8 mouse cellular contexts compared by ENCODE assay signal in genomic region chr14:54686063-54686521, GRCm38 (mm10). TPM values are rescaled to one million over a fixed set of nuclear protein-coding genes. Genes with fewer than 3 reads are reported as not detected.
DNase-seq lines count a peak whose midpoint lies in the region; ATAC-seq and TF ChIP-seq lines count a peak whose summit lies in the region.

1700123O20Rik (plus strand) TSS chr14:54686216.

- TF ChIP-seq CTCF in lung, adult 2 months (IDR thresholded peaks at IDR 0.05; ENCODE audit: insufficient read depth, low read length), result no peak; the same call in 1 of the 2 replicates

- H3K9ac ChIP-seq in forebrain, embryonic 11.5 days (ENCODE audit: low read length), result peak within 1 kb of the TSS; percentile 92
- H3K9ac ChIP-seq in hindbrain, embryonic 15.5 days, result peak within 1 kb of the TSS; percentile 95
- H3K9ac ChIP-seq in limb, embryonic 14.5 days (ENCODE audit: low read depth, low read length, severe bottlenecking), result peak within 1 kb of the TSS; percentile 97

- peak within 1 kb of the TSS; percentile 69 for H3K27ac ChIP-seq in forebrain, embryonic 11.5 days (ENCODE audit: low read depth, low read length)
- H3K27ac ChIP-seq in hindbrain, embryonic 15.5 days (replicated peaks), result peak within 1 kb of the TSS; percentile 98
- H3K27ac ChIP-seq in limb, embryonic 14.5 days (replicated peaks; ENCODE audit: low read depth, low read length), result peak within 1 kb of the TSS; percentile 95

- H3K9me3 ChIP-seq in forebrain, embryonic 11.5 days (ENCODE audit: control insufficient read depth, low read length), result no peaks in the 10 kb centered on the region
- no peaks in the 10 kb centered on the region for H3K9me3 ChIP-seq in hindbrain, embryonic 15.5 days
- H3K9me3 ChIP-seq in limb, embryonic 14.5 days (ENCODE audit: control insufficient read depth, low read length), result no peaks in the 10 kb centered on the region

- H3K4me2 ChIP-seq in forebrain, embryonic 11.5 days (ENCODE audit: low read depth, low read length, severe bottlenecking), result peak within 1 kb of the TSS; percentile 78
- H3K4me2 ChIP-seq in hindbrain, embryonic 15.5 days, result peak within 1 kb of the TSS; percentile 63
- peak within 1 kb of the TSS; percentile 69 for H3K4me2 ChIP-seq in limb, embryonic 14.5 days (replicated peaks; ENCODE audit: low read depth, low read length, severe bottlenecking)

- peak; percentile 57; the same call in 1 of the 2 replicates for TF ChIP-seq POLR2A in lung, adult 2 months (IDR thresholded peaks at IDR 0.05; ENCODE audit: borderline replicate concordance, extremely low read depth, low read depth, low read length)
- TF ChIP-seq POLR2A in limb, embryonic 14.5 days (IDR thresholded peaks at IDR 0.05; ENCODE audit: borderline replicate concordance, extremely low read depth, insufficient read depth, insufficient read length), result no peak

- H3K36me3 ChIP-seq in forebrain, embryonic 11.5 days (ENCODE audit: control insufficient read depth, insufficient read depth, low read length), result peaks cover 6% of the 10 kb centered on the region
- H3K36me3 ChIP-seq in hindbrain, embryonic 15.5 days, result peaks cover 26% of the 10 kb centered on the region
- peaks cover 37% of the 10 kb centered on the region for H3K36me3 ChIP-seq in limb, embryonic 14.5 days (ENCODE audit: control insufficient read depth, insufficient read depth, low read length)

- H3K27me3 ChIP-seq in forebrain, embryonic 11.5 days (ENCODE audit: control insufficient read depth, insufficient read depth, low read length), result no peaks in the 10 kb centered on the region
- H3K27me3 ChIP-seq in hindbrain, embryonic 15.5 days, result no peaks in the 10 kb centered on the region
- no peaks in the 10 kb centered on the region for H3K27me3 ChIP-seq in limb, embryonic 14.5 days (ENCODE audit: control insufficient read depth, insufficient read depth, low read length)

- DNase-seq in lung, adult 2 months, result no peak
- DNase-seq in lung, postnatal 14 days, result no peak
- DNase-seq in adrenal gland, postnatal 14 days, result peak; percentile 86
- peak; percentile 87 for DNase-seq in forebrain, embryonic 11.5 days (ENCODE audit: low spot score)
- peak; percentile 73 for DNase-seq in limb, embryonic 14.5 days (ENCODE audit: low spot score)
- no peak for DNase-seq in ovary, postnatal 14 days (ENCODE audit: low spot score)

- peaks cover 12% of the 10 kb centered on the region for H3K4me1 ChIP-seq in lung, adult 2 months (ENCODE audit: control insufficient read depth, insufficient read depth, low read length)
- H3K4me1 ChIP-seq in forebrain, embryonic 11.5 days (replicated peaks; ENCODE audit: control insufficient read depth, insufficient read depth, low read length), result peaks cover 5% of the 10 kb centered on the region; the same call in 1 of the 2 replicates
- peaks cover 36% of the 10 kb centered on the region for H3K4me1 ChIP-seq in hindbrain, embryonic 15.5 days (replicated peaks)
- H3K4me1 ChIP-seq in limb, embryonic 14.5 days (ENCODE audit: control insufficient read depth, insufficient read depth, low read length), result peaks cover 18% of the 10 kb centered on the region

- ATAC-seq in forebrain, embryonic 11.5 days (replicated peaks; ENCODE audit: low FRiP score), result peak; percentile 78
- ATAC-seq in hindbrain, embryonic 15.5 days (ENCODE audit: low FRiP score, low read depth), result peak; percentile 82
- ATAC-seq in limb, embryonic 14.5 days (ENCODE audit: low FRiP score, low read depth), result peak; percentile 79
- peak; percentile 45; the same call in 1 of the 2 replicates for ATAC-seq in monocyte, adult 5-6 weeks (replicated peaks; ENCODE audit: insufficient number of reproducible peaks, low FRiP score, low TSS enrichment, poor library complexity, severe bottlenecking)

- WGBS in lung, adult 2 months, result under 1% methylated on average over 41 of the region's 41 CpGs
- under 1% methylated on average over 41 of the region's 41 CpGs for WGBS in forebrain, embryonic 11.5 days
- 1% methylated on average over 41 of the region's 41 CpGs for WGBS in hindbrain, embryonic 15.5 days
- WGBS in limb, embryonic 14.5 days, result 0% methylated on average over 26 of the region's 41 CpGs

- H3K4me3 ChIP-seq in lung, adult 2 months (replicated peaks; ENCODE audit: extremely low read depth, low read depth, low read length), result peak within 1 kb of the TSS; percentile 98
- H3K4me3 ChIP-seq in forebrain, embryonic 11.5 days (ENCODE audit: low read depth, low read length), result peak within 1 kb of the TSS; percentile 75
- H3K4me3 ChIP-seq in hindbrain, embryonic 15.5 days, result peak within 1 kb of the TSS; percentile 92
- peak within 1 kb of the TSS; percentile 85 for H3K4me3 ChIP-seq in limb, embryonic 14.5 days (replicated peaks; ENCODE audit: low read length)

RNA-seq across cellular contexts. Expression of gene 1700123O20Rik, which starts in this region (rescaled TPM):
- 49.8 and 50.5 TPM in 2 replicates for polyA plus RNA-seq in lung, adult 2 months (2012; rRNA removed)
- total RNA-seq in adrenal gland, postnatal 14 days (2021), result 33.7 and 41.0 TPM in 2 replicates
- polyA plus RNA-seq in forebrain, embryonic 11.5 days (2014; fragmentation: Nextera tagmentation; extraction: Ambion mirVana), result 89.9 and 94.4 TPM in 2 replicates
- 67.6 and 68.3 TPM in 2 replicates for polyA plus RNA-seq in hindbrain, embryonic 15.5 days (2015; fragmentation: Nextera tagmentation; extraction: Ambion mirVana)
- polyA plus RNA-seq in limb, embryonic 14.5 days (2012; rRNA removed), result 75.3 and 82.3 TPM in 2 replicates
- polyA plus RNA-seq in limb, embryonic 14.5 days (2014; fragmentation: Nextera tagmentation; extraction: Ambion mirVana), result 86.9 and 90.2 TPM in 2 replicates
- total RNA-seq in monocyte, adult 5-6 weeks (2017), result 24.1 to 34.0 TPM (median 32.3 TPM) in 3 replicates

Comparison
In these comparisons a context has a peak if more than half of its experiments do, and no peak if none do; other contexts are left out.
1. DNase-seq: peak in adrenal gland, postnatal 14 days (single experiment), forebrain, embryonic 11.5 days (single experiment) and limb, embryonic 14.5 days (single experiment); none in lung, adult 2 months (single experiment), lung, postnatal 14 days (single experiment) and ovary, postnatal 14 days (single experiment).
2. Peak in every context shown above with its lines, with median percentiles within 50 percentile points of each other: H3K4me3 ChIP-seq, ATAC-seq, H3K27ac ChIP-seq, H3K4me2 ChIP-seq and H3K9ac ChIP-seq.